Mouse (Mus musculus): Measurements from ENCODE around the gene Pou2f1.

GRCm38 (mm10) chr1:165836461-165836860 is 166.0 kb downstream of the Pou2f1 start:
- TF ChIP-seq ELF1 (IDR thresholded peaks at IDR 0.05; ENCODE audit: low read depth, low read length) = no peak
- no peak for TF ChIP-seq GABPA (IDR thresholded peaks at IDR 0.05; ENCODE audit: low read depth, low read length)
- no peak for TF ChIP-seq POLR2A (IDR thresholded peaks at IDR 0.05; ENCODE audit: control insufficient read depth in 1 of 2, insufficient read depth in 1 of 2, low read depth in 1 of 2, low read length in 2 of 2, poor library complexity in 1 of 2)
- no peak for TF ChIP-seq NRF1 (IDR thresholded peaks at IDR 0.05; ENCODE audit: insufficient read depth, low read depth, low read length, poor library complexity, severe bottlenecking)
- no peak for TF ChIP-seq EP300 (IDR thresholded peaks at IDR 0.05; ENCODE audit: low read depth in 1 of 2, low read length in 2 of 2)
- no peak for TF ChIP-seq USF1 (IDR thresholded peaks at IDR 0.05; ENCODE audit: low read depth, low read length)
- TF ChIP-seq NELFE (IDR thresholded peaks at IDR 0.05; ENCODE audit: low read depth, low read length) = no peak
- TF ChIP-seq CTCF (IDR thresholded peaks at IDR 0.05 in 2 of 3, conservative IDR thresholded peaks at IDR 0.05 in 1 of 3; ENCODE audit: control insufficient read depth in 1 of 3, insufficient read depth in 1 of 3, low read depth in 2 of 3, low read length in 3 of 3, poor library complexity in 1 of 3, severe bottlenecking in 1 of 3) = no peak

All from MEL (cell line).